ENCODE assay signal across 9 mouse cellular contexts in the genomic region with DNA sequence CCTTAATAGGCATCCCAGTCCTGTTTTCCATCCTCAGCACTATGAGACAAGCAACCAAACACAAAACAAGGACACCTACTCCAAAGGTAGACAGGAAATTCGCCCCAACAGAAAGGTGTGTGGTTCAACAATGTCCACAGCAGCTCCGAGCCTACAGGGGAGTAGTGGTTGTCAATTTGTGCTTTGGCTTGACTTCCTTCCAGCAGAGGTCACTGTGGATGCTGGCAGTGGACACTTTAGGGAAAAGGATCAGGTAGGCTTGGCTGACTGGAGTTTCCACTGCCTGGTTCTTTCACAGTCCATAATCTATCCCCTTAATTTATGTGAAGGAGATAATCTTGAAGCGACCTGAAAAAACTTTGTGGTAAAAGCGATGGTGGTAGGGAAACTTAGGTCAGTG. TPM values are rescaled to one million over a fixed set of nuclear protein-coding genes. Genes with fewer than 3 reads are reported as not detected.
DNase-seq lines count a peak whose midpoint lies in the region; ATAC-seq and TF ChIP-seq lines count a peak whose summit lies in the region.
"Had no signal": no experiment of that assay in that cellular context is flagged by ENCODE, and none has a peak within 500 bp of the region (broad histone marks: within the 10 kb centered on the region; RNA-seq: fewer than 3 reads in every experiment).

No protein-coding gene starts in this region.

- peak overlapping the region; percentile 79 for H3K4me2 ChIP-seq in forebrain, embryonic 13.5 days
- H3K4me2 ChIP-seq in forebrain, embryonic 12.5 days: no peak overlapping the region
- no peak overlapping the region for H3K4me2 ChIP-seq in liver, postnatal 0 days (ENCODE audit: low read depth, low read length)
- H3K4me2 ChIP-seq in liver, embryonic 11.5 days: no peak overlapping the region
- H3K4me2 ChIP-seq in neural tube, embryonic 14.5 days (ENCODE audit: low read depth, low read length): peak overlapping the region; percentile 62; the same call in 1 of the 2 replicates
- no peak overlapping the region for H3K4me2 ChIP-seq in intestine, embryonic 15.5 days (replicated peaks)

- no peak for TF ChIP-seq POLR2A in cortical plate, adult 2 months (IDR thresholded peaks at IDR 0.05; ENCODE audit: extremely low read depth, insufficient read depth, low read length)

- H3K27me3 ChIP-seq in forebrain, embryonic 13.5 days: 0 out of 2 replicates have a peak, but pooled peaks cover 5% of the 10 kb centered on the region
- peaks cover 24% of the 10 kb centered on the region for H3K27me3 ChIP-seq in forebrain, embryonic 12.5 days
- peaks cover 29% of the 10 kb centered on the region for H3K27me3 ChIP-seq in liver, postnatal 0 days (ENCODE audit: insufficient read depth, low read length)
- peaks cover 28% of the 10 kb centered on the region for H3K27me3 ChIP-seq in liver, embryonic 11.5 days (replicated peaks; ENCODE audit: control insufficient read depth, insufficient read depth, low read length)
- no peaks in the 10 kb centered on the region; the same call in 1 of the 2 replicates for H3K27me3 ChIP-seq in neural tube, embryonic 14.5 days (ENCODE audit: control insufficient read depth, insufficient read depth, low read length)
- peaks cover 24% of the 10 kb centered on the region for H3K27me3 ChIP-seq in intestine, embryonic 15.5 days (replicated peaks)

- H3K4me1 ChIP-seq in forebrain, embryonic 13.5 days: peaks cover 31% of the 10 kb centered on the region
- H3K4me1 ChIP-seq in forebrain, embryonic 12.5 days: peaks cover 33% of the 10 kb centered on the region
- H3K4me1 ChIP-seq in liver, postnatal 0 days (ENCODE audit: insufficient read depth): peaks cover 7% of the 10 kb centered on the region
- H3K4me1 ChIP-seq in liver, embryonic 11.5 days (replicated peaks; ENCODE audit: control insufficient read depth, insufficient read depth, low read length): 0 out of 2 replicates have a peak, but pooled peaks cover 2% of the 10 kb centered on the region
- peaks cover 6% of the 10 kb centered on the region for H3K4me1 ChIP-seq in cortical plate, adult 2 months (ENCODE audit: control insufficient read depth, insufficient read depth, low read length)
- H3K4me1 ChIP-seq in neural tube, embryonic 14.5 days (ENCODE audit: control insufficient read depth, insufficient read depth, low read length): peaks cover 34% of the 10 kb centered on the region
- peaks cover 18% of the 10 kb centered on the region for H3K4me1 ChIP-seq in intestine, embryonic 15.5 days (replicated peaks)

- WGBS in forebrain, embryonic 13.5 days: 62% methylated on average over 4 of the region's 4 CpGs
- WGBS in forebrain, embryonic 12.5 days: 66% methylated on average over 4 of the region's 4 CpGs
- WGBS in liver, postnatal 0 days (ENCODE audit: insufficient replicate concordance): 43% methylated on average over 4 of the region's 4 CpGs
- WGBS in liver, embryonic 11.5 days: 47% methylated on average over 4 of the region's 4 CpGs
- WGBS in neural tube, embryonic 14.5 days: 66% methylated on average over 4 of the region's 4 CpGs
- 57% methylated on average over 4 of the region's 4 CpGs for WGBS in intestine, embryonic 15.5 days

- no peak overlapping the region for H3K27ac ChIP-seq in forebrain, embryonic 13.5 days
- no peak overlapping the region for H3K27ac ChIP-seq in forebrain, embryonic 12.5 days
- no peak overlapping the region for H3K27ac ChIP-seq in liver, postnatal 0 days (ENCODE audit: low read depth)
- H3K27ac ChIP-seq in liver, embryonic 11.5 days (ENCODE audit: low read depth, low read length): no peak overlapping the region
- no peak overlapping the region for H3K27ac ChIP-seq in cortical plate, adult 2 months (ENCODE audit: insufficient read depth, low read length)
- no peak overlapping the region for H3K27ac ChIP-seq in neural tube, embryonic 14.5 days (ENCODE audit: low read depth, low read length)
- no peak overlapping the region for H3K27ac ChIP-seq in intestine, embryonic 15.5 days

- peak; percentile 47 for TF ChIP-seq CTCF in liver, postnatal 0 days (IDR thresholded peaks at IDR 0.05; ENCODE audit: low read depth)
- peak; percentile 27; the same call in 1 of the 2 replicates for TF ChIP-seq CTCF in cortical plate, adult 2 months (IDR thresholded peaks at IDR 0.05; ENCODE audit: extremely low read depth, insufficient read depth, low read length)

- TF ChIP-seq EP300 in liver, postnatal 0 days (IDR thresholded peaks at IDR 0.05; ENCODE audit: low read depth): no peak

- no peak for ATAC-seq in forebrain, embryonic 13.5 days
- ATAC-seq in forebrain, embryonic 12.5 days (ENCODE audit: low FRiP score): no peak
- no peak for ATAC-seq in liver, postnatal 0 days
- no peak for ATAC-seq in liver, embryonic 11.5 days (replicated peaks; ENCODE audit: low FRiP score)
- ATAC-seq in neural tube, embryonic 14.5 days (ENCODE audit: low read depth): no peak
- no peak for ATAC-seq in intestine, embryonic 15.5 days

- no peak overlapping the region for H3K4me3 ChIP-seq in forebrain, embryonic 13.5 days
- H3K4me3 ChIP-seq in forebrain, embryonic 12.5 days (replicated peaks): no peak overlapping the region
- H3K4me3 ChIP-seq in liver, postnatal 0 days (ENCODE audit: low read depth, low read length): no peak overlapping the region
- no peak overlapping the region for H3K4me3 ChIP-seq in liver, embryonic 11.5 days (ENCODE audit: low read depth, low read length)
- peak overlapping the region; percentile 80; the same call in 1 of the 2 replicates for H3K4me3 ChIP-seq in cortical plate, adult 2 months (ENCODE audit: insufficient read depth, low read length)
- H3K4me3 ChIP-seq in neural tube, embryonic 14.5 days (ENCODE audit: low read depth, low read length): peak overlapping the region; percentile 73; the same call in 1 of the 2 replicates
- H3K4me3 ChIP-seq in intestine, embryonic 15.5 days (replicated peaks): no peak overlapping the region

- H3K9ac ChIP-seq in forebrain, embryonic 13.5 days: no peak overlapping the region
- no peak overlapping the region for H3K9ac ChIP-seq in forebrain, embryonic 12.5 days
- H3K9ac ChIP-seq in liver, postnatal 0 days (replicated peaks): no peak overlapping the region
- H3K9ac ChIP-seq in liver, embryonic 11.5 days (ENCODE audit: low read depth, low read length): no peak overlapping the region
- no peak overlapping the region for H3K9ac ChIP-seq in neural tube, embryonic 14.5 days (replicated peaks; ENCODE audit: low read depth, low read length)
- H3K9ac ChIP-seq in intestine, embryonic 15.5 days: no peak overlapping the region

- DNase-seq in liver, postnatal 0 days: no peak
- no peak for DNase-seq in liver, embryonic 11.5 days (ENCODE audit: low spot score)
- DNase-seq in thymus, postnatal 14 days: no peak
- DNase-seq: adrenal gland, postnatal 14 days had no signal

- H3K36me3 ChIP-seq in forebrain, embryonic 13.5 days (ENCODE audit: poor library complexity, severe bottlenecking): no peaks in the 10 kb centered on the region
- no peaks in the 10 kb centered on the region for H3K36me3 ChIP-seq in forebrain, embryonic 12.5 days (replicated peaks)
- H3K36me3 ChIP-seq in liver, postnatal 0 days (replicated peaks; ENCODE audit: insufficient read depth, low read length): no peaks in the 10 kb centered on the region
- no peaks in the 10 kb centered on the region for H3K36me3 ChIP-seq in liver, embryonic 11.5 days (ENCODE audit: control insufficient read depth, insufficient read depth, low read length)
- H3K36me3 ChIP-seq in neural tube, embryonic 14.5 days (ENCODE audit: control insufficient read depth, insufficient read depth, low read length): no peaks in the 10 kb centered on the region
- no peaks in the 10 kb centered on the region for H3K36me3 ChIP-seq in intestine, embryonic 15.5 days

- H3K9me3 ChIP-seq in forebrain, embryonic 13.5 days (replicated peaks): no peaks in the 10 kb centered on the region
- H3K9me3 ChIP-seq in forebrain, embryonic 12.5 days: no peaks in the 10 kb centered on the region
- H3K9me3 ChIP-seq in liver, postnatal 0 days (ENCODE audit: low read length): no peaks in the 10 kb centered on the region
- H3K9me3 ChIP-seq in liver, embryonic 11.5 days (ENCODE audit: control insufficient read depth, low read length): no peaks in the 10 kb centered on the region
- no peaks in the 10 kb centered on the region for H3K9me3 ChIP-seq in neural tube, embryonic 14.5 days (ENCODE audit: control insufficient read depth, low read length)
- no peaks in the 10 kb centered on the region for H3K9me3 ChIP-seq in intestine, embryonic 15.5 days

RNA-seq across cellular contexts. Expression of gene Smpd3, which starts 2.6 kb away (rescaled TPM):
- 31.4 and 34.6 TPM in 2 replicates for polyA plus RNA-seq in forebrain, embryonic 13.5 days (2015; fragmentation: Nextera tagmentation; extraction: Ambion mirVana)
- polyA plus RNA-seq in forebrain, embryonic 12.5 days (2016; fragmentation: Nextera tagmentation; extraction: Ambion mirVana): 24.4 and 30.0 TPM in 2 replicates
- 1.2 and 1.3 TPM in 2 replicates for polyA plus RNA-seq in liver, postnatal 0 days (2015; fragmentation: Nextera tagmentation; extraction: Ambion mirVana)
- 1.3 and 2.2 TPM in 2 replicates for polyA plus RNA-seq in liver, embryonic 11.5 days (2014; fragmentation: Nextera tagmentation; extraction: Ambion mirVana)
- 26.4 and 31.9 TPM in 2 replicates for polyA plus RNA-seq in cortical plate, adult 2 months (2012; rRNA removed)
- 39.5 and 43.3 TPM in 2 replicates for polyA plus RNA-seq in neural tube, embryonic 14.5 days (2014; fragmentation: Nextera tagmentation; extraction: Ambion mirVana)
- polyA plus RNA-seq in intestine, embryonic 15.5 days (2015; fragmentation: Nextera tagmentation; extraction: Ambion mirVana): 21.8 and 22.3 TPM in 2 replicates

Comparison
In these comparisons a context has a peak if more than half of its experiments do, and no peak if none do; other contexts are left out.
1. H3K4me2 ChIP-seq: peak in forebrain, embryonic 13.5 days (single experiment) and neural tube, embryonic 14.5 days (single experiment); none in forebrain, embryonic 12.5 days (single experiment), liver, postnatal 0 days (single experiment), liver, embryonic 11.5 days (single experiment) and intestine, embryonic 15.5 days (single experiment).
2. H3K4me3 ChIP-seq: peak in cortical plate, adult 2 months (single experiment) and neural tube, embryonic 14.5 days (single experiment); none in forebrain, embryonic 13.5 days (single experiment), forebrain, embryonic 12.5 days (single experiment), liver, postnatal 0 days (single experiment), liver, embryonic 11.5 days (single experiment) and intestine, embryonic 15.5 days (single experiment).